Mouse (Mus musculus): ENCODE results near the gene Glud1.
"Not testable (repeated sequence)": the region's sequence is repeated elsewhere in the genome, so short reads cannot be mapped to it uniquely, and the experiment has no call there.

The Glud1 gene

DNA sequence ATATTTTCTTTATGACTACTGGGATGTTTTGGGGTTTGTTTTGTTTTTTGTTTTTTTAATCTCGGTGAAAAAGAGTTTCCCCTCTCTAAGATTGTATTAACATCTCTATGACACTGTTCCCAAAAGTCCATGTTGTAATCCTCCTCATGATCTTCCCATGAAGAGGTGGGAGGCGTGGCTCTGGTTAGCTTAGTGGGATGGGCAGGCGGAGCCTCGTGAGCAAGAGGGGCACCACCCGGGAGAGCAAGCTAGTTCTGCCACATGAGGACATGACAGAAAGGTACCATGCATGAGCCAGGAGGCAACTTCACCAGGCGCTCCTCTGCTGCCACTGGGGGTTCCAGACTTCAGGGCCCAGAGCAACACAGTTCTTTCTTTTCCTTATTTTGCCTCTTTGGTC lies 42.0 kb downstream of the Glud1 start:
- DNase-seq (ENCODE audit: low spot score) = no peak

- DNase-seq (ENCODE audit: low spot score) = no peak
Observed at GRCm38 (mm10) chr14:34353326-34353725, 42.8 kb downstream of the Glud1 start.

GRCm38 (mm10) chr14:34354456-34354855 lies 43.9 kb downstream of the Glud1 start:
- no peak for DNase-seq (ENCODE audit: low spot score)

DNA sequence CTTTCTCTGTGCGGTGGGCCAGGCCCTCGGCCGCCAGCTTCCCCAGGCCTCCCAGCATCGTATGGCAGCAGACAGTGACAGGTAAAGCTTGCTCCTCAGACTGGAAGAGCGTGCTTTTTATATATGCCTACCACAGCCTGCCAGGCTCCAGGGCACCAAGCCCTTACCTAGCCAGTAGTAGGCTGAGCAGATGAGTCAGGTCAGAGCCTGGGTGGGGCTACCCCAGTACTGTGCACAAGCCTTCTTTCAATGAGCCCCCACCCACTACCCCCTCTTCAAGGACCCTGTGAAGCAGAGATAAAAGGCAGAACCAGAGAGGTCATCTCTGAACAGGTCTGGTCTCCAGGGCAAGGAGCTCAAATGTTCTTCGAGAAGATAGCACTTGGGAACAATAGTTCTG lies 44.8 kb downstream of the Glud1 start, which contains the start of gene Fam25c:
Fam25c (minus strand) TSS at position 133 of the 400 bp plus-strand sequence.
- DNase-seq (ENCODE audit: low spot score) = no peak

- no peak for DNase-seq (ENCODE audit: low spot score)
Observed at GRCm38 (mm10) chr14:34357671-34358455, 47.3 kb downstream of the Glud1 start.

DNA sequence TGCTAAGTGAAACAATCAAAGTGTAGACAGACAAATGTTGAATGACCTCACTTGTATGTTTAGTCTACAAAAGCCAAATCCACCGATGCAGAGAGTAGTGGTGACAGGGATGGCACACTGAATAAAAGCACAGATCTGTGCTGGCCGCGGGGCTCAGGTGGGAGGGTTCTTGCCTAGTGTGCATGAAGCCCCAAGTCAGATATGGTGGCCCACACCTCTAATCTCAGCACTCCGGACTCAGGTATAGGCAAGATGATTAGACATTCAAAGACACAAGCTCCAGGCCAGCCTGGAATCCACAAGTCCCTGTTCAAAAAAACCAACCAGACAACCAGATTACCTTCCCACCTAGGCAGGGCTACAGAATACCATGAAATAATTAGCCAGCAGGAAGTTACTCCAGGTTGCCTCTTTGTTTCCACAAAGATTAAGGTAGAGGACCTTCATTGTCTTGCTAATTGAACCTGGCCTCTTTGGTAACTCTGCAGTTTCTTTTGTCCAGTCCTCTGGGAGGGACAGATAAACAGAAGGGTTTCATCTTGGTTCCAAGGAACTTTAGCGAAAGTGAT lies 49.2 kb downstream of the Glud1 start:
- DNase-seq (ENCODE audit: low spot score) = no peak

DNA sequence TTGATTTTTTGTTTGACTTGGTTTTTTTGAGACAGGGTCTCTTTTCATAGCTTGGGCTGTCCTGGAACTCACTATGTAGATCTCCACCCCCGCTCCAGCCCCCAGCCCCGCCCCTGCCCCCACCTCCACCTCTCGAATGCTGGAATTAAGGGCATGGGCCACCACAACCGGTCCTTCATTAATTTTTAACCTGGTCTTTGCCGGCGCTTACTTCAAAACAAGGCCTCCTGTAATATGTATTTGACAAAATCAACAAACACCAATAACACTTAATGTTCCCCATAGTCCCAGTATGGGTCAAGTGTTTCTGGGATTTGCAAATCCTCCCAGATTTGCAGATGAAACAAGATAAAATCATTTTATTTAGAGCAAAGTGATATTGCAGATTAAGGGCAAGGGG lies 49.7 kb downstream of the Glud1 start:
- no peak for DNase-seq (ENCODE audit: low spot score)

DNA sequence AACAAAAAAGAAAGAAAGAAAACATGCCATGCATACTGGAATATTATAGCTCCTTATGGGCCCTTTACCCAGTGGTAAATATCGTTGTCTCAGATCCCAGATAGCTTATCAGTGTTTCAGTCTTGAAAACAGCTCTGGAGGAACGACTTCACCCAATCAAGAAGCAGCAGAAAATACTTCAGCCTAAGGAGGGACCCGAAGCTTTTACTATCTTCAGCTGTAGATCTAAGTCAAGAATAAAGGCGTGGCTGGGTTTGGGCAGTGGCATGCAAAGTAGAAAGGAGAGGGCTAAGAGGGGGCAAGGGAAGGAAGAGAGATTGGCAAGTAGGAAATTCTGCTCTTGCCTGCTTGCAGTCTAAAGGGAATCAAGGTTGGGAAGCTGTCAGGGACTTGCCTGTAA lies 51.6 kb downstream of the Glud1 start:
- DNase-seq (ENCODE audit: low spot score) = no peak

DNA sequence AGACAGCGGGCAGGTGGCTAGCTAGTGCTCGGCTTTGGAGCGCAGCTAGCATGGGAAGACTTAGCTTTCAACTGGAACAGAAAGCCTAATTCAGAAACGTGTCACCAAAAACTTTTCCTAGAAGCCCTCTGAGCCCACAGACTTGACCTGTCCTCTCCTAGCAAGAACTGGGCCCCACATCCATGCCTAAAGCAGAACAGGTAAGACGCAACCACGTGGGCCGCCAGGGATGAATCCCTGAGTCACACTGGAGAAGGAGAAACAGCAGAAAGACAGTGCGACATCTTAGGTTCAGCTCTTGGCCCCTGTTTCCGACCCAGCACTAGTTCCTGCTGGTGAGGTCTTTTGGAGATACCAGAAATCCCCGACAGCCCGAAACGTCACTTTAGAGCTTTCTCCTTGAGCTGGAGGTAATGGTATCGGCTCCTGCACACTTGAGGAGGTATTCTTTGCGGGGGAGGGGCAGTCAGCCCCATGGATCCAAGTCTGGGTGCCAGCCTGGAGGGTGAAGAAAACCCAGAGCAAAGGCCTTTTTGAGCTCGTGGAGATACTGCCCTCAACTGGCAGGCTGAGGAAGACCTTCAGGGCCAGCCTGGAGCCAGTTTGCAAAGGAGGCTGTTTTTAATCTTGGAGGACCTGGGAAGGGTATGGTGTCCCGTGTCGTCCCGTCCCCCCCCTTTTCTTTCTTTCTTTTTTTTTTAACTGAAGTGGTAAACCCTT lies 52.4 kb downstream of the Glud1 start:
- DNase-seq (ENCODE audit: low spot score) = peak; percentile 70

GRCm38 (mm10) chr14:34363490-34364253 lies 53.1 kb downstream of the Glud1 start:
- DNase-seq (ENCODE audit: low spot score) = peak; percentile 41

- not testable (repeated sequence) for DNase-seq (ENCODE audit: low spot score)
Observed at GRCm38 (mm10) chr14:34364254-34365146, 54.0 kb downstream of the Glud1 start.

DNA sequence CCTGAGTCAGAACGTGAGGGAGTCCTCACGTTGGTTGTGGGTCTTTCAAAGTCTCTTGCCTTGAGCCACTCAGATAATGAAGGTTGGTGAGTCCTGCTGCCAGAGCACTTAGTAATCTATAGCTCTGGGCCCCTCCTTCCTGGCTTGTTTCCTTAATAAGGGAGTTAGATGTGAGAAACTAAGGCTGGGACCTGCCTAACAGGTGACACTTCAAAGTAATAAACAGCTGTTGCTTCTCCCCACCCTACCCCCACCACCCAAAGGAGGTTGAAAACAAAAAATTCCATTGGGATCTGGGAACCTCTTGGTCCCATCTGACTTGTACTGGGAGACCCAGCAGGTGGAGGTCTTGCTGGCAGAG lies 54.6 kb downstream of the Glud1 start:
- DNase-seq (ENCODE audit: low spot score) = no peak

DNA sequence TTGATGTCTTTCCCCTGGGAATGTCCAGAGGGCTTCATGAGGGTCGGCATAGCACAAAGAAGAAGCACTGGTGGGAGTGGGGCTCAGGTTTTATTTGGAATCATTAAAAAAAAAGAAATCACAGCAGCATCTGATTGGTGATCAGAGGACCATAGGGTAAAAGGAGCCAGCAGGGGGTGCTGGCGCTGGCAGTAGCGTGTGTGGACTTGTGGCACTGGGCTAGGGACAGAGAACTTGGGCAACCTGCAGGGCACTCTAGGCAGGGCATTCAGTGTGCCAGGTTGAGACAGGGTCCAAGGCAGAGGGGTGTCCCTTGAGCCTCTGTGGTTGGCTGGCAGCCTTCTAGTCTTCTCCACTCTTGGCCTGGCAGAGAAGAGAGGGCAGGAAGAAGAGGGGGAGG lies 59.7 kb downstream of the Glud1 start:
- DNase-seq (ENCODE audit: low spot score) = no peak

DNA sequence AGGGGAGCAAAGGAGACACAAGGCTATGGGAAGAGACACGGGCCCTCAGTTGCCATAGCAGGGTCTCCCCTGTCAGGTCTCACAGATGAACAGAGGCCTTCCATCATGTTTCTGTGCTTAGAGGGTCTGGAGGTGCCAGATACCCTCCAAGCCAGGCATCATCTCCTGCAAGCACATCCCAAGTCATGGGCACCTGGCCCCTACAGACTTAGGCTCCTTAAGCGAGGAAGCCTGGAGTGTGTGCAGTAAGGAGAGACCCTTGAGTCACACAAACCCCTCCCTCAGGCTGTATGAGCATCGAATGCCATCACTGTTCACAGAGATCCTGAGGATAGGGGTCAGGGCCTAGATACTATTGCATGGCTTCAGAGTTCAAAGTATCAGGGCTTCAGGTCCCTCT lies 60.4 kb downstream of the Glud1 start:
- no peak for DNase-seq (ENCODE audit: low spot score)

GRCm38 (mm10) chr14:34371763-34372162 lies 61.2 kb downstream of the Glud1 start:
- DNase-seq (ENCODE audit: low spot score) = no peak

- DNase-seq (ENCODE audit: low spot score) = no peak
Observed at GRCm38 (mm10) chr14:34372646-34373045, 62.1 kb downstream of the Glud1 start.

DNA sequence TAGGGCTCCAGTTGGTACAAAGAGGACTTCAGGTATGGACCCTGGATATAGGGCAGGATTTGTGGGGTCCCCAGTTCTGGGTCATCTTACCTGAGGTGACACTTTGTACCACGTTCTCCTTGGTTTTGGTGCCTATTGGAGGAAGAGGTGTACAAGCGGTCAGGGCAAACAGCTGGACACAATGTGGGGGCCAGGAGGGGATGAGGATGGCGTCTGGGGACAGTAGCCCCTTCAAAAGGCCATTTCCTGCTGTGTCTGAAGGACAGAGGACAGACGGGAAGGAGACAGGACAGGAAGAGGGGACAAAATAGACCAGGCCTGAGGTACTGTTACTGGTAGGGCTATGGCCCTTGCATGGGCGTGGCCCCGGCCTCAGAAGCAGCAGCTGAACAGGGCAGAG lies 63.1 kb downstream of the Glud1 start:
- DNase-seq (ENCODE audit: low spot score) = no peak

DNA sequence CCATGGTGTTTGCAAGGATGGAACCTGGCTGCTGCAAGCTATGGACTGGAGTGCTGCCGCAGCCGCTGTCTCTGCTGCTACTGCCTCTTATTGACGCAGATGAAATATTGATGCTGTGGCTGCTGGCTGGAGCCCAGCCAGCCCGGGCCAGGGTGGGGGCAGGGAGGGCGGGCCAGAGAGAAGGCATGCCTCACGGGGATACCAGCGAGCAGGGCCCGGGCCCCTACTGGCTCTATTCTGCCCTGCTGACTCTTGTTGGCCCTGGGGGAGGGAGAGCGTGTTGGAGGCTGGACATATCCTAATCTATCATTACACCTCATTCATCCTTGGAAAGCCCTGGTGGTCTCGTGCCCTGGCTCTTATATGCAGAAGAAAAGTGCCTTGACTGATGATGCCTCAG lies 64.0 kb downstream of the Glud1 start, which contains the start of gene Sncg:
Sncg (minus strand) TSS at position 213 of the 400 bp plus-strand sequence.
- DNase-seq (ENCODE audit: low spot score) = no peak

GRCm38 (mm10) chr14:34375415-34375904 lies 64.9 kb downstream of the Glud1 start, which contains the start of gene Mmrn2:
Mmrn2 (plus strand) TSS chr14:34375465.
- no peak for DNase-seq (ENCODE audit: low spot score)

- DNase-seq (ENCODE audit: low spot score) = no peak
Observed at GRCm38 (mm10) chr14:34375941-34376340, 65.4 kb downstream of the Glud1 start.

- DNase-seq (ENCODE audit: low spot score) = no peak
Observed at GRCm38 (mm10) chr14:34377121-34377520, 66.6 kb downstream of the Glud1 start.
